Mouse (Mus musculus): ENCODE measurements around the gene Dync1i2. TPM values are rescaled to one million over a fixed set of nuclear protein-coding genes. Genes with fewer than 3 reads are reported as not detected.

Dync1i2 gene
- polyA plus RNA-seq, 1 experiment from 2014 or later, result 64.1 TPM

Other genes with a start within 250 kb of the Dync1i2 start
- gene Dcaf17, start 156.4 kb upstream of the Dync1i2 start, polyA plus RNA-seq (2015; fragmentation: Nextera tagmentation; extraction: Ambion mirVana), result 19.9 and 21.5 TPM in 2 replicates
- 10.1 and 15.1 TPM in 2 replicates for gene Mettl8, start 156.1 kb upstream of the Dync1i2 start, polyA plus RNA-seq (2015; fragmentation: Nextera tagmentation; extraction: Ambion mirVana)
- gene Cybrd1, start 93.8 kb upstream of the Dync1i2 start, polyA plus RNA-seq (2015; fragmentation: Nextera tagmentation; extraction: Ambion mirVana), result 1.4 and 1.5 TPM in 2 replicates
- 126 TPM in 2 replicates for gene Slc25a12, start 156.0 kb downstream of the Dync1i2 start, polyA plus RNA-seq (2015; fragmentation: Nextera tagmentation; extraction: Ambion mirVana)
- gene Hat1, start 177.3 kb downstream of the Dync1i2 start, polyA plus RNA-seq (2015; fragmentation: Nextera tagmentation; extraction: Ambion mirVana), result 106 and 121 TPM in 2 replicates
- gene Metap1d, start 241.6 kb downstream of the Dync1i2 start, polyA plus RNA-seq (2015; fragmentation: Nextera tagmentation; extraction: Ambion mirVana), result 45.7 and 46.5 TPM in 2 replicates